Mouse (Mus musculus) ES-E14 (cell line): ENCODE data around the gene Gm10220. TPM values are rescaled to one million over a fixed set of nuclear protein-coding genes. Genes with fewer than 3 reads are reported as not detected.
A peak's percentile ranks its signal among the peaks of the same experiment; 100 is the strongest.

Experiments
- DNase-seq: peaks from one replicate; pipeline ENCODE4 v3.0.0-alpha.2; 2013; ENCODE audit warnings: low read depth, low spot score
- H3K27ac ChIP-seq: 2 replicates; pipeline ENCODE4 v1.5.1; 2012; ENCODE audit warnings: low read depth, mild to moderate bottlenecking, low read length, moderate library complexity, mixed read lengths; ENCODE audit not compliant: poor library complexity, insufficient read depth, severe bottlenecking
- H3K36me3 ChIP-seq: 2 replicates; pipeline ENCODE4 v1.6.1; 2012; ENCODE audit warnings: mild to moderate bottlenecking, low read length, moderate library complexity, mixed read lengths; ENCODE audit not compliant: control insufficient read depth, poor library complexity, insufficient read depth, severe bottlenecking
- H3K4me1 ChIP-seq, 2 experiments: fragments of 150-350 bp in 1 of 2; sonication (generic) in 1 of 2; 2 replicates each; pipeline ENCODE4 v1.6.1; 2012; ENCODE audit warnings: low read length in 2 of 2, mild to moderate bottlenecking in 1 of 2, mixed read lengths in 1 of 2; ENCODE audit not compliant: control insufficient read depth in 2 of 2, insufficient read depth in 2 of 2, poor library complexity in 1 of 2
- H3K4me3 ChIP-seq, 2 experiments: fragments of 150-350 bp in 1 of 2; sonication (generic) in 1 of 2; 2 replicates each; pipeline ENCODE4 v1.5.1; 2012; ENCODE audit warnings: low read length in 2 of 2, low read depth in 1 of 2, mild to moderate bottlenecking in 1 of 2, mixed read lengths in 1 of 2; ENCODE audit not compliant: insufficient read depth in 1 of 2, poor library complexity in 1 of 2, severe bottlenecking in 1 of 2
- H3K9ac ChIP-seq: 2 replicates; pipeline ENCODE4 v1.6.1; 2012; ENCODE audit warnings: low read depth, mild to moderate bottlenecking, low read length, mixed read lengths; ENCODE audit not compliant: poor library complexity, insufficient read depth, severe bottlenecking
- H3K9me3 ChIP-seq: fragments of 150-350 bp; sonication (generic); 2 replicates; pipeline ENCODE4 v1.6.1; 2012; ENCODE audit warnings: low read depth, mild to moderate bottlenecking, low read length; ENCODE audit not compliant: control insufficient read depth, insufficient read depth
- HCFC1 ChIP-seq: IDR thresholded peaks from 2 replicates; pipeline ENCODE4 v1.6.1; 2012; ENCODE audit warnings: low read length, inconsistent platforms, borderline replicate concordance; ENCODE audit not compliant: insufficient read depth
- ZNF384 ChIP-seq: IDR thresholded peaks from 2 replicates; pipeline ENCODE4 v1.6.1; 2012; ENCODE audit warnings: low read depth, low read length, inconsistent platforms
- in situ Hi-C, 2 experiments: fragments of 600-800 bp; cut with MboI; formaldehyde crosslinking; loops; one replicate each; pipeline ENCODE4 v1.15.1; 2025; ENCODE audit warnings: low sequenced_read_pairs in 2 of 2, inconsistent platforms in 1 of 2; ENCODE audit not compliant: unreplicated experiment in 2 of 2
- total RNA-seq: library from RNA; depleted of rRNA; stranded (reverse); fragments of 300-350 nt; gene quantifications from 2 replicates; pipeline ENCODE4 v1.2.3, GENCODE M21; 2012; rRNA removed

Gene Gm10220
- total RNA-seq, 1 experiment, result not detected

DNA sequence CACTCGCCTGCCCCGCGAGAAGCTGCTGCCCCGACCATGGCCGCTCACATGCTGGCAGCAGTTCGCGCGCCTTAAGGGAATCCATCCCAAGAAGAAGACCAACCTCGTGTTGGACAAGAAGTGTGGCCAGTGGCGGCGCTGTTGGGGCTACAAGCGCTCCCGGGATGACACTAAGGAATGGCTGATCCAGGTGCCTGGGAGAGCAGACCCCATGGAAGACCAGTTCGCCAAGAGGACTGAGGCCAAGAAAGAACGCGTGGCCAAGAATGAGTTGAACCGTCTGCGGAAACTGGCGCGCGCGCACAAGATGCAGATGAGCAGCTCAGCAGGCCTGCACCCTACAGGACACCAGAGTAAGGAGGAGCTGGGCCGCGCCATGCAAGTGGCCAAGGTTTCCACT lies 50.5 kb downstream of the Gm10220 start:
- H3K4me3 ChIP-seq, result peak overlapping the region; percentile 16 to 48; a peak in 3 of 4 replicates
- H3K36me3 ChIP-seq, result no peaks in the 10 kb centered on the region
- peak overlapping the region; percentile 12 for H3K9ac ChIP-seq
- DNase-seq, result peak; percentile 78
- TF ChIP-seq HCFC1 (0 out of 2 replicates have a peak, but pooled peaks have one; percentile 15), ZNF384 (no peak)
- no peak overlapping the region for H3K27ac ChIP-seq
- H3K9me3 ChIP-seq, result no peaks in the 10 kb centered on the region
- H3K4me1 ChIP-seq, result peaks cover 0 to 3% of the 10 kb centered on the region in 2 experiments; a peak in 1 of 4 replicates
- in situ Hi-C loops, result no loop called here

Other genes with a start within 250 kb of the Gm10220 start
- not detected in 2 replicates for gene Gm21663, start 179.0 kb downstream of the Gm10220 start, total RNA-seq
- gene Gm21671, start 167.0 kb downstream of the Gm10220 start, total RNA-seq, result not detected in 2 replicates
- not detected in 2 replicates for gene Gm21680, start 148.8 kb downstream of the Gm10220 start, total RNA-seq
- 0.21 TPM in 1 of 2 replicates, not detected in the other for gene Gm21698, start 132.8 kb downstream of the Gm10220 start, total RNA-seq
- gene Gm1979, start 116.6 kb downstream of the Gm10220 start, total RNA-seq, result not detected in 2 replicates
- not detected in 2 replicates for gene Gm5862, start 98.5 kb downstream of the Gm10220 start, total RNA-seq
- gene Speer4a, start 81.9 kb downstream of the Gm10220 start, total RNA-seq, result not detected in 2 replicates
- gene Gm7347, start 62.8 kb downstream of the Gm10220 start, total RNA-seq, result not detected in 2 replicates
- not detected in 2 replicates for gene Gm10471, start 32.1 kb downstream of the Gm10220 start, total RNA-seq
- gene 5031410I06Rik, start 16.1 kb downstream of the Gm10220 start, total RNA-seq, result 0.09 TPM in 1 of 2 replicates, not detected in the other
- not detected in 2 replicates for gene Gm7361, start 136.3 kb upstream of the Gm10220 start, total RNA-seq